Mouse (Mus musculus): Measurements from ENCODE around the gene Doc2a. TPM values are rescaled to one million over a fixed set of nuclear protein-coding genes. Genes with fewer than 3 reads are reported as not detected.

Gene Doc2a
- polyA plus RNA-seq, 1 experiment, result not detected

GRCm38 (mm10) chr7:126860987-126861386, 13.8 kb downstream of the Doc2a start:
- peaks cover 23% of the 10 kb centered on the region for H3K4me1 ChIP-seq (ENCODE audit: control insufficient read depth, insufficient read depth, low read length)
- H3K4me3 ChIP-seq (ENCODE audit: insufficient read depth, low read depth, low read length), result peak overlapping the region; percentile 64
- 67% methylated on average over 5 of the region's 5 CpGs for WGBS
- no peak for TF ChIP-seq CTCF (IDR thresholded peaks at IDR 0.05; ENCODE audit: insufficient read depth, low read depth, low read length)
- TF ChIP-seq POLR2A (IDR thresholded peaks at IDR 0.05; ENCODE audit: insufficient read depth, low read depth, low read length), result no peak
- H3K27ac ChIP-seq (ENCODE audit: insufficient read depth, low read depth, low read length), result no peak overlapping the region

GRCm38 (mm10) chr7:126861429-126862130, 14.4 kb downstream of the Doc2a start, which contains the start of gene Hirip3:
TSS of gene Hirip3 (plus strand) at chr7:126861972.
- Histone ChIP-seq H3K4me3 (ENCODE audit: insufficient read depth, low read depth, low read length) (peak within 1 kb of the TSS; percentile 64), H3K4me1 (ENCODE audit: control insufficient read depth, insufficient read depth, low read length) (peaks cover 23% of the 10 kb centered on the region), H3K27ac (ENCODE audit: insufficient read depth, low read depth, low read length) (peak within 1 kb of the TSS; percentile 78)
- TF ChIP-seq CTCF (IDR thresholded peaks at IDR 0.05; ENCODE audit: insufficient read depth, low read depth, low read length) (0 out of 2 replicates have a peak, but pooled peaks have one; percentile 2), POLR2A (IDR thresholded peaks at IDR 0.05; ENCODE audit: insufficient read depth, low read depth, low read length) (peak; percentile 82)
- WGBS, result 1% methylated on average over 42 of the region's 42 CpGs

DNA sequence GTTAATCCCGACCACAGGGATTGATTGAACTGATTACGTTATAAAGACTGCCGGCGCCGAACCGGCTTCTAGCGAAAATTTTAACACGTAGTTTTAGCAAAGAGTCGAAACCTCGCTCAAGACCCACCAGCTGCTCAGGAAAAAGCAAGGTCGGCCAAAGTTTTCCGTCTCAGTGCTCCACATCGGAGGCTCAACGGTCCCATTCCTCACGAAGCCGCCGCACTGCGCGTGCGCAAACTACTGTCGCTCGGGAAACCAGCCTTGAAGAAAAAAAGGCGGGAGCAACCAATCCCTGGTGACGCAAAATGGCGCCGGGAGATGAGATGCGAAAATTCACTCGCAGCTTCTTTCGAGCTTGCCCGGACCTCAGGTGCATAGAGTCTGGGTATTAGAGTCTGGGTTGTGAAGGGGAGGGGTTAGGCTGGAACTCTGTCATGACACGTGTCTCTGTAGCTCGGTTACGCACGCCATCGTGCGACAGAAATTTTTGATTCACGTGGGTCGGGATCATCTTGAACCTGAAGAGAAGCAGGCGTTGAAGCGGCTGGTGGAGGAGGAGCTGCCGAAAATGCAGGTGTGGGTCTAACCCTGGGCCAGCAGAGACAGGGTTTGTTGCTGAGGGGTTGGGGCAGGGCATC, 15.1 kb downstream of the Doc2a start, which contains the start of gene Ino80e:
Ino80e (minus strand) TSS at position 231 of the 638 bp plus-strand sequence.
- Histone ChIP-seq H3K4me1 (ENCODE audit: control insufficient read depth, insufficient read depth, low read length) (peaks cover 21% of the 10 kb centered on the region), H3K27ac (ENCODE audit: insufficient read depth, low read depth, low read length) (peak within 1 kb of the TSS; percentile 78), H3K4me3 (ENCODE audit: insufficient read depth, low read depth, low read length) (peak within 1 kb of the TSS; percentile 64)
- TF ChIP-seq CTCF (IDR thresholded peaks at IDR 0.05; ENCODE audit: insufficient read depth, low read depth, low read length) (no peak), POLR2A (IDR thresholded peaks at IDR 0.05; ENCODE audit: insufficient read depth, low read depth, low read length) (peak; percentile 55; the same call in 1 of the 2 replicates)
- WGBS, result under 1% methylated on average over 41 of the region's 41 CpGs

GRCm38 (mm10) chr7:126863791-126864190, 16.6 kb downstream of the Doc2a start:
- WGBS, result 54% methylated on average over 6 of the region's 6 CpGs
- TF ChIP-seq POLR2A (IDR thresholded peaks at IDR 0.05; ENCODE audit: insufficient read depth, low read depth, low read length) (no peak), CTCF (IDR thresholded peaks at IDR 0.05; ENCODE audit: insufficient read depth, low read depth, low read length) (no peak)
- peak overlapping the region; percentile 64 for H3K4me3 ChIP-seq (ENCODE audit: insufficient read depth, low read depth, low read length)
- peaks cover 20% of the 10 kb centered on the region for H3K4me1 ChIP-seq (ENCODE audit: control insufficient read depth, insufficient read depth, low read length)
- 0 out of 2 replicates have a peak overlapping the region, but pooled peaks have one; percentile 25 for H3K27ac ChIP-seq (ENCODE audit: insufficient read depth, low read depth, low read length)

DNA sequence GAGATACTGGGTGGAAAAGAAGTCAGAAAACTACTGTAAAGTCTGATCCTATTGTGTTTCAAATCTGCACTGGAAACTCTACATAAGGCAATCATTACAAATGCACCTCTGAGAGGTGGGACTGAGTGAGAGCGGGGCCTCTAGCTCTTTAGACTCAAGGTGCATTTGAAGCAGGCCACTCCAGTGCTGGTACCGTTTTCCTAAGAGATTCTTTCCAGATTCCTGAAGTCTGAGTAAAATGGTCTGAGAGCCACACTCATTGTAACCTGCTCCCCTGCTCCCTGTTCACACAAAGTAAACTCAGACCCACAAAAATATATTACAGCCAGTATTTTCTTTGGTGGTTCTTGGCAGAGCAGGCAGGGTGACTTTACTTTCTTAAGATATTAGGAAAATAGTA, 20.3 kb downstream of the Doc2a start:
- no peak for TF ChIP-seq CTCF (IDR thresholded peaks at IDR 0.05; ENCODE audit: insufficient read depth, low read depth, low read length)
- TF ChIP-seq POLR2A (IDR thresholded peaks at IDR 0.05; ENCODE audit: insufficient read depth, low read depth, low read length), result no peak
- no peak overlapping the region for H3K4me3 ChIP-seq (ENCODE audit: insufficient read depth, low read depth, low read length)
- peaks cover 17% of the 10 kb centered on the region for H3K4me1 ChIP-seq (ENCODE audit: control insufficient read depth, insufficient read depth, low read length)
- WGBS, result 85% methylated on average over 2 of the region's 2 CpGs
- no peak overlapping the region for H3K27ac ChIP-seq (ENCODE audit: insufficient read depth, low read depth, low read length)

DNA sequence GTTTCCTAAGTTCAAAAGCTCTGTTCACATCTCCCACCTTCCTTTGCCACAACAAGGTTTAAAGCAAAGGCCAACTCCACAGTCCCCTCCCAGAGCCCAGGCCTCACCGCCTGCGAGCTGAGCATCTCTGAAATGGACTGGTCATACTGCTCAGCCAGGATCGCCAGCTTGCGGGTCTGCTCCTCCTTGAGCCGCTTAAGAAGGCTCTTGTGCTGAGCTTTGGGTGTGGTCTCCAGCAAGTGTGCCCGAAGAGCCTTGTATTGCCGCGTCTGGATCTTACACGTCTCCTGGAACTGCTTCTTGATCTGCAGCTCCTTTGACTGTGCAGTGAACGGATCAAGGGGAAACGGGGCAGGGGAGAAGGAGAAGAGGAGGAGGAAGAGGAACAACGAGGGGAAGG, 20.8 kb downstream of the Doc2a start:
- WGBS, result 81% methylated on average over 12 of the region's 12 CpGs
- peaks cover 17% of the 10 kb centered on the region for H3K4me1 ChIP-seq (ENCODE audit: control insufficient read depth, insufficient read depth, low read length)
- no peak overlapping the region for H3K27ac ChIP-seq (ENCODE audit: insufficient read depth, low read depth, low read length)
- no peak for TF ChIP-seq CTCF (IDR thresholded peaks at IDR 0.05; ENCODE audit: insufficient read depth, low read depth, low read length)
- no peak for TF ChIP-seq POLR2A (IDR thresholded peaks at IDR 0.05; ENCODE audit: insufficient read depth, low read depth, low read length)
- H3K4me3 ChIP-seq (ENCODE audit: insufficient read depth, low read depth, low read length), result no peak overlapping the region

GRCm38 (mm10) chr7:126869780-126870519, 22.7 kb downstream of the Doc2a start:
- WGBS, result 92% methylated on average over 23 of the region's 23 CpGs
- no peak overlapping the region for H3K4me3 ChIP-seq (ENCODE audit: insufficient read depth, low read depth, low read length)
- H3K4me1 ChIP-seq (ENCODE audit: control insufficient read depth, insufficient read depth, low read length), result no peaks in the 10 kb centered on the region
- TF ChIP-seq CTCF (IDR thresholded peaks at IDR 0.05; ENCODE audit: insufficient read depth, low read depth, low read length) (no peak), POLR2A (IDR thresholded peaks at IDR 0.05; ENCODE audit: insufficient read depth, low read depth, low read length) (no peak)
- no peak overlapping the region for H3K27ac ChIP-seq (ENCODE audit: insufficient read depth, low read depth, low read length)

DNA sequence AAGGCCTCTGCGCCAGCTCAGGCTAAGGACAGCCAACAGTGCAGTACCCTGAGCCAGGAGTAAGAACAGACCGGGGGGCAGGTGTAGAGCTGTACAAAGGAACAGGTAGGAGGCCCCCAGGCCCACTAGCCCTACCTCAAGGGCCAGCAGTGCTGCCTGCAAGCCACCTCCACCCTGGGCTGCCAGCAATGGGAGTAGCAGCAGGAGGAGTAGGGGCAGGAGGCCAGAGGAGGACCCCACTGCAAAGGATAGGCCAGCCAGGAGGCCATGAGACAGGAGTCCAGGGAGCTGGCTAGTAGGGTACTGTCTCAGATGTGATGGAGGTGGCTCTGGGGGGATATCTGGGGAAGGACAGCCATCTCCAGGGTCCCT, 23.3 kb downstream of the Doc2a start:
- 96% methylated on average over 2 of the region's 2 CpGs for WGBS
- Histone ChIP-seq H3K4me1 (ENCODE audit: control insufficient read depth, insufficient read depth, low read length) (no peaks in the 10 kb centered on the region), H3K27ac (ENCODE audit: insufficient read depth, low read depth, low read length) (no peak overlapping the region), H3K4me3 (ENCODE audit: insufficient read depth, low read depth, low read length) (no peak overlapping the region)
- TF ChIP-seq CTCF (IDR thresholded peaks at IDR 0.05; ENCODE audit: insufficient read depth, low read depth, low read length), result no peak
- no peak for TF ChIP-seq POLR2A (IDR thresholded peaks at IDR 0.05; ENCODE audit: insufficient read depth, low read depth, low read length)
